Mouse (Mus musculus) forebrain, postnatal 0 days (tissue): ENCODE measurements around the gene Rxylt1. TPM values are rescaled to one million over a fixed set of nuclear protein-coding genes. Genes with fewer than 3 reads are reported as not detected.

Experiments
- ATAC-seq: fragments of 200-750 bp; cut with Nextera tagmentation; 2 replicates; pipeline ENCODE4 v1.8.0; 2017; ENCODE audit warnings: mild to moderate bottlenecking, moderate library complexity
- DNase-seq: peaks from one replicate; pipeline ENCODE4 v3.0.0-alpha.2; 2015
- H3K27ac ChIP-seq: fragments of 300-500 bp; sonication (generic); 2 replicates; pipeline ENCODE4 v1.5.1; 2014; ENCODE audit warnings: low read depth, mild to moderate bottlenecking, antibody characterized with exemption, low read length, moderate library complexity, mixed read lengths
- H3K27me3 ChIP-seq: fragments of 300-500 bp; sonication (generic); 2 replicates; pipeline ENCODE4 v1.6.1; 2014; ENCODE audit warnings: mild to moderate bottlenecking, low read length, mixed read lengths; ENCODE audit not compliant: insufficient read depth
- H3K36me3 ChIP-seq: fragments of 300-500 bp; sonication (generic); 2 replicates; pipeline ENCODE4 v1.6.1; 2014; ENCODE audit warnings: mild to moderate bottlenecking, moderate library complexity; ENCODE audit not compliant: insufficient read depth
- H3K4me1 ChIP-seq: fragments of 300-500 bp; sonication (generic); 2 replicates; pipeline ENCODE4 v1.6.1; 2014; ENCODE audit warnings: antibody characterized with exemption; ENCODE audit not compliant: insufficient read depth
- H3K4me2 ChIP-seq: fragments of 300-500 bp; sonication (generic); 2 replicates; pipeline ENCODE4 v1.6.1; 2014; ENCODE audit warnings: low read depth, mild to moderate bottlenecking, moderate library complexity
- H3K4me3 ChIP-seq: fragments of 300-500 bp; sonication (generic); 2 replicates; pipeline ENCODE4 v1.5.1; 2014; ENCODE audit warnings: low read depth, low read length, mixed read lengths
- H3K9ac ChIP-seq: fragments of 300-500 bp; sonication (generic); 2 replicates; pipeline ENCODE4 v1.6.1; 2014; ENCODE audit warnings: mild to moderate bottlenecking
- H3K9me3 ChIP-seq: fragments of 300-500 bp; sonication (generic); 2 replicates; pipeline ENCODE4 v1.6.1; 2016; ENCODE audit warnings: low read length
- CTCF ChIP-seq: sonication (generic); IDR thresholded peaks from 2 replicates; pipeline ENCODE4 v1.5.1; 2016; ENCODE audit warnings: antibody characterized with exemption, control low read depth, low read depth
- WGBS: fragments of 180-500 bp; shearing (Covaris S2); extraction: QIAGEN DNeasy Blood & Tissue Kit; methylation state at CpG from one replicate; pipeline ENCODE4 v1.1.7; 2014; 5-methylcytosine and 5-hydroxymethylcytosine counted together
- polyA plus RNA-seq: library from polyadenylated mRNA; unstranded; fragments of >200 nt; fragmentation: Nextera tagmentation; extraction: Ambion mirVana; gene quantifications from 2 replicates; pipeline ENCODE4 v1.2.1, GENCODE M21; 2015
- total RNA-seq: library from RNA; depleted of rRNA; stranded (reverse); fragments of >200 nt; gene quantifications from 2 replicates; pipeline ENCODE4 v1.2.3, GENCODE M21; 2014

The Rxylt1 gene
- total and polyA plus RNA-seq, 2 experiments from 2014 or later = 40.5 to 48.4 TPM

DNA sequence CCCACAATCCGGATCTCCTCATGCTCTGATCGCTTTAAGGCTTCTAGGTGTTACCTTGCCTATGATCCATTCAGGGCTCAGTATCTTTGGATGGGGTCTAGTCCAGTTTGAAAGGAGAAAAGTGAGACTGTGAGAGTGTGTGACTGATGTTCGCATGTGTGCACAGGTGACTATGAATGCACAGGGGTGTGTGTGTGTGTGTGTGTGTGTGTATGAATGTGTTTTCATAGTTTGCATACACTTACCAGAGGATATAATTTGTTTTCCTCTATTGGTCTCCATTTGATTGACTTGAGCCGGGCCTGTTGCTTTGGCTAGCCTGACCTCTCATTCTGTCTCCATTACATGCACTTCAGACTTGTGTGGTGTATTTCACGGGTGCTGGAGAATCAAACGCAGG, 41.3 kb downstream of the Rxylt1 start:
- H3K4me2 ChIP-seq = no peak overlapping the region
- 87% methylated on average over 6 of the region's 6 CpGs for WGBS
- no peak for ATAC-seq
- DNase-seq = no peak
- H3K27me3 ChIP-seq = no peaks in the 10 kb centered on the region
- no peak overlapping the region for H3K27ac ChIP-seq
- no peaks in the 10 kb centered on the region for H3K4me1 ChIP-seq
- H3K36me3 ChIP-seq = no peaks in the 10 kb centered on the region
- no peak for TF ChIP-seq CTCF
- H3K4me3 ChIP-seq = no peak overlapping the region
- no peaks in the 10 kb centered on the region for H3K9me3 ChIP-seq
- H3K9ac ChIP-seq = no peak overlapping the region

DNA sequence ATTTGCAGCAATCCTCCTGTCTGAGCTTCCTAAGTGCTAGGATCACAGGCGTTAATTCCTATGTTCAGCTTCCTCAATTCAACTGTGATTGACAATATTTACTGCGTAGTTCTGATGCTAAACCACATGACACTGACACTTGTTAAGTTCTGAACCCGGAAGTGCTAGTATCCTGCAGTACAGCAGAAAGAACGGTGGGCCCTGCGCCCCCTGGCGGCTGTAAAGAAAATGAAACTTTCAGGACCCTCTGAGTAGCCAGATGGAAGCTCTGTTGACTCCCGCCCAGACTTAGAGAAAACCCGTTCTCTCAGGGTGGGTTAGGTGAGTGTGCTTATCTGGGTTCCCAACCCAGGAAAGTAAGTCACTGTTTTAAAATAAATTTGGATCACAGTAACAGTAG, 42.6 kb downstream of the Rxylt1 start:
- ATAC-seq (peak; percentile 83), DNase-seq (peak; percentile 63)
- H3K9me3 ChIP-seq = no peaks in the 10 kb centered on the region
- no peaks in the 10 kb centered on the region for H3K36me3 ChIP-seq
- no peak overlapping the region for H3K9ac ChIP-seq
- no peaks in the 10 kb centered on the region for H3K27me3 ChIP-seq
- no peaks in the 10 kb centered on the region for H3K4me1 ChIP-seq
- no peak overlapping the region for H3K4me2 ChIP-seq
- TF ChIP-seq CTCF = peak; percentile 78
- WGBS = 11% methylated on average over 8 of the region's 8 CpGs
- H3K27ac ChIP-seq = no peak overlapping the region
- no peak overlapping the region for H3K4me3 ChIP-seq

DNA sequence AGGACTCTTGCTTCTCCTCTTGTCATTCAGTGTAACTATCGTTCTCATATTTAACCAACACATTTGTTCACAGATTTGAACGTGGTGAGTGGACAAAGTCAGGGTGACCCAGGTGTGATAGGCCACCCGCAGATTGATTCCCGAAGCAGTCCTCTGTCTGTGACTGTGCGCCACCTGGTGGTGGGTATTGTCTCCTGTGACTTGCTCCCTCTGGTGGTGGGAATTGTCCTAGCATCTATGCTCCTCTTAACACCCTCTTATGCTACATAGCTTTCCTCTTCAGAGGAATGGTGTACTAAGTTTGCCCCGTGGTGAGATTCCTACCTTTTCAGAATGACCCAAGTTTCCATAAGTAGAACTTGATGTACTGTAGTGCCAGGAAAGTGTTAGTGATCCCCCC, 45.3 kb downstream of the Rxylt1 start:
- Histone ChIP-seq H3K4me3 (no peak overlapping the region), H3K4me2 (no peak overlapping the region), H3K4me1 (no peaks in the 10 kb centered on the region), H3K27me3 (no peaks in the 10 kb centered on the region), H3K9me3 (no peaks in the 10 kb centered on the region), H3K27ac (no peak overlapping the region), H3K36me3 (no peaks in the 10 kb centered on the region), H3K9ac (no peak overlapping the region)
- ATAC-seq (peak; percentile 27; the same call in 1 of the 2 replicates), DNase-seq (peak; percentile 91)
- whole genome bisulfite sequencing = 33% methylated on average over 6 of the region's 6 CpGs
- TF ChIP-seq CTCF = peak; percentile 100

DNA sequence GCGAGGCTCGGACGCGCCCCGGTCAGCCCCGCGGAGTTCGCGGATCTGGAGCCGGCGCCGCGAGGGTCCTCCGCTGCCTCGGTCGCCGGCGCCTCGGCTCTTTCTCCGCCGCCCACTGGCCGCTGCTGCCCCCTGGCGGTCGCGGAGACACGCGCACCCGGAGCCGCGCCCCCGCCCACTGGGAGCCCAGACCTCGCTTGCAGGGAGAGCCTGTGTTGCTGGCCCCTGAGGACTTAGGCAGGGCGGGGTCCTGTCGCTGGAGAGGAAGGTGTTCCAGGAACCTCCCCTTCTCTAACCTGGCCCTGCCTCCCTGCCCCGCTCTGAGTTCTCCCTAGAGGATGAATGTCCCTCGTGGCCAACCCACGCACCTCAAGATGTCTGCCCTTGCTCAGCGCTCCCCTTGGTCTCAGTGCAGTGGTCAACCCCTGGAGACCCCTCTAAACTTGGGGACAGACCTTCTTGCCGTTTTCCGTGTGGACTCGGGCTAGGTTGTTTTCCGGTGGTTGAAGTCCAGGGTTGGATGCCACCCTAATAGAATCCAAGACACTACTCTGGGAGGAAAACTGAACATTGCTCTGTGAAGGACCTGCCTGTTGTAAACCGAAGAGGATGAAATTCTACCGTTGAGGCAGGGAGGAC, 49.3 kb downstream of the Rxylt1 start:
- DNase-seq (peak; percentile 87), ATAC-seq (peak; percentile 85)
- Histone ChIP-seq H3K36me3 (no peaks in the 10 kb centered on the region), H3K27me3 (no peaks in the 10 kb centered on the region), H3K4me3 (peak overlapping the region; percentile 93), H3K9me3 (no peaks in the 10 kb centered on the region), H3K27ac (peak overlapping the region; percentile 92), H3K4me1 (no peaks in the 10 kb centered on the region), H3K9ac (peak overlapping the region; percentile 84), H3K4me2 (peak overlapping the region; percentile 61)
- 12% methylated on average over 40 of the region's 44 CpGs for WGBS
- TF ChIP-seq CTCF = peak; percentile 95

DNA sequence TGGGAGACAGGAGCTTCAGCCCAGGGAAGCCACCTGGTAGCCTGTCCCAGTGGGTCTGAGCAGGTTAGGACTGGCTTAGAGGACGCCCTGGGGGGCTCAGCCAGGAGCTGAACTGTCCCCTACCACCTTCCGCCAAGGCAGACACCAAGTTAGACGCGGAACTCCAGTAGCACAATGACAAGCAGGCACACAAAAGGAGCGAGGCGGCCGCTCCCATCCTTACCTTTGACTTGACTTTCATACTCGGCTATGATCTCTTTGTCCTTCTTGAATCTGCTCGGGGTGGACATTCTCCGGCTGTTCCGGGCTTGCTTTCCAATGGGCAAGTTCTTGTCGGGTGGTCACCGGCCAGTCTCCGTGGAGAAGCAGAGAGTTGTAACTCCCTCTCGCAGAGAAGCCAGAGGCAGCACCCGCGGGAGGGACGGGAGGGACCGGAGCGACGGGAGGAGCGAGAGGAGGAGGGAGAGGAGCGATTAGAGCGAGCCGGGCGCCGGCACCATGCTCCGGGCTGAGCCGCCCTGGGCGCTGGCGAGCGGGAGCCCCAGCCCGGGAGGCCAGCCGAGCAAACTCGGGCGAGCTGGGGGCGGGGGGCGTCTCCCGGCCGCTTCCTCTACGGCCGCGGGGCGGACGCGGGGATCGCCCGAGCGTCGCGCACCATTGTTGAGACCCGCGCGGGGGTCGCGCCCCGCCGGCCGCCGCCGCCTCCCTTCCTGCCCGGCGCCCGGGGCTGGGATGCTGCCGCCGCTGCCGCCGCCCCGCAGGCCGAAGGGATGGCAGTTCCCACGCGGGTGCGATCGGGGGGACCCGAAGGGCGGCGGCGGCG, 50.1 kb downstream of the Rxylt1 start, which contains the start of gene Srgap1:
TSS of gene Srgap1 (minus strand) at position 412 of the 823 bp plus-strand sequence.
- no peak for TF ChIP-seq CTCF
- Histone ChIP-seq H3K36me3 (no peaks in the 10 kb centered on the region), H3K4me1 (no peaks in the 10 kb centered on the region), H3K27me3 (no peaks in the 10 kb centered on the region), H3K4me2 (peak within 1 kb of the TSS; percentile 61), H3K4me3 (peak within 1 kb of the TSS; percentile 93), H3K9ac (peak within 1 kb of the TSS; percentile 84), H3K27ac (peak within 1 kb of the TSS; percentile 92), H3K9me3 (no peaks in the 10 kb centered on the region)
- DNase-seq (peak; percentile 75), ATAC-seq (peak; percentile 85)
- under 1% methylated on average over 58 of the region's 79 CpGs for WGBS

DNA sequence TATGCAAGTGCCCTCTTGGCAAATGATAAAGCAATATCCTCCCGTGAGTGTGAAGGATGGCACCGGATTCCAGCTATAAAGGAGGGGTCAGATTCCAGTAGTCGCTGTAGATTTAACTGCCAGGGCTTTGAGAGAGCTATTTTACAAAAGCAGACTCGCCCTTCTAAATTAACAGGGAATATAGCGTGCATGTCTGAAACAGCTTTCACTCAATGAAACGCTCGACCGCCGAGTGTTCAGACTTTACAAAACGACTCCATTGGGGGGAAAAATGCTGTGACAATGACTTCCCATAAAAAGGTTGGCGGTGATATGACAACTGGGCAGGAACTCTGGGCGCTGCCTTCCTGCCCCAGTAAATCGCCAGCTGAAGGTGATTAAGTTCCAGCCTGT, 50.7 kb downstream of the Rxylt1 start:
- H3K27ac ChIP-seq = peak overlapping the region; percentile 92
- peak overlapping the region; percentile 93 for H3K4me3 ChIP-seq
- WGBS = under 1% methylated on average over 13 of the region's 13 CpGs
- ATAC-seq (no peak), DNase-seq (peak; percentile 56)
- TF ChIP-seq CTCF = no peak
- no peaks in the 10 kb centered on the region for H3K9me3 ChIP-seq
- peak overlapping the region; percentile 84 for H3K9ac ChIP-seq
- peak overlapping the region; percentile 61 for H3K4me2 ChIP-seq
- H3K27me3 ChIP-seq = no peaks in the 10 kb centered on the region
- no peaks in the 10 kb centered on the region for H3K36me3 ChIP-seq
- H3K4me1 ChIP-seq = no peaks in the 10 kb centered on the region

DNA sequence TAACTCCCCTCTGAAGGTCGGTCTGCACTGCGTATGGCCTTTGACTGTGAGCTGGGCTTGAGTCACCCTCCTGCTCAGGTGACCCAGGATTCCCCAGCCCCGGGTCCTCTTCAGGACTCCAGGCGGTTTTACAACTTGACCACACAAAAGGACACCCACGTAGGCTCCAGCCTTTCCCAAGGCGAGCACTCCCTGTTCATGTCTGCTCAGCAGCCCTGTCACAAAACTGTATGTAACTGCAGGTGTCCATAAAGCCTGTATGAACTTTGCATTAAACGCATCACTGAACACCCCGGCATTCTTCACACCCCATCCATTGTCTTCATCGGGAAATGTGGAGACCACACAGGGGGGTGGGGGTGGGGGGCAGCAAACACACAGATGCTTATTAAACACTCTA, 51.2 kb downstream of the Rxylt1 start:
- no peak for DNase-seq
- H3K27ac ChIP-seq = peak overlapping the region; percentile 92; the same call in 1 of the 2 replicates
- 7% methylated on average over 9 of the region's 9 CpGs for WGBS
- ATAC-seq = no peak
- TF ChIP-seq CTCF = no peak
- peak overlapping the region; percentile 84 for H3K9ac ChIP-seq
- H3K27me3 ChIP-seq = no peaks in the 10 kb centered on the region
- H3K9me3 ChIP-seq = no peaks in the 10 kb centered on the region
- H3K4me3 ChIP-seq = peak overlapping the region; percentile 93
- peak overlapping the region; percentile 61 for H3K4me2 ChIP-seq
- no peaks in the 10 kb centered on the region for H3K4me1 ChIP-seq
- no peaks in the 10 kb centered on the region for H3K36me3 ChIP-seq
